17 mouse cellular contexts compared by ENCODE assay signal in the genomic region with DNA sequence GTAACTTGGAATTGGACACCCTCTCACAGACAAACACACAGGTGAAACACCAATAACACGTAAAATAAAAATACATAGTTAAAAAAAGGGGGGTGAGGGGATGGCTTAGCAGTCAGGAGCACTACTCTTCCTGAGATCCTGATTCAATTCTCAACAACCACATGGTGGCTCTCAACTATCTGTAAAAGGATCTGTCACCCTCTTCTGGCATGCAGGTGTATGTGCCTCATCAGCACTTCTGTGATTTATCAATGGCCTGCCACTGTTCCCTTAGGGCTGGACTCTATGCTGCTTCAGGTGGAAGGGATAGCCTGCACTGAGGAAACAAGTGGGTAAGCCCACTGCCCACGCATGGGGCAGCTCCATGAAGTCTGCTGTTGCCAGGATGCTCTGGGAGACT. TPM values are rescaled to one million over a fixed set of nuclear protein-coding genes. Genes with fewer than 3 reads are reported as not detected.
A peak's percentile ranks its signal among the peaks of the same experiment; 100 is the strongest.
DNase-seq lines count a peak whose midpoint lies in the region; ATAC-seq and TF ChIP-seq lines count a peak whose summit lies in the region.
"Had no signal": no experiment of that assay in that cellular context is flagged by ENCODE, and none has a peak within 500 bp of the region (broad histone marks: within the 10 kb centered on the region; RNA-seq: fewer than 3 reads in every experiment).

No protein-coding gene starts in this region.

- 93% methylated on average over 2 of the region's 2 CpGs for WGBS in heart, adult 2 months
- 94% methylated on average over 2 of the region's 2 CpGs for WGBS in heart, embryonic 11.5 days (ENCODE audit: insufficient replicate concordance)
- WGBS in thymus, adult 2 months, result 97% methylated on average over 2 of the region's 2 CpGs

- H3K79me2 ChIP-seq in heart, adult 2 months (replicated peaks; ENCODE audit: control insufficient read depth, insufficient read depth, low read length), result no peaks in the 10 kb centered on the region

- ATAC-seq in heart, embryonic 11.5 days (replicated peaks; ENCODE audit: insufficient number of reproducible peaks, low FRiP score, low TSS enrichment), result no peak
- no peak for ATAC-seq in granulocyte monocyte progenitor cell, adult 5-6 weeks (replicated peaks; ENCODE audit: poor library complexity, severe bottlenecking)
- ATAC-seq: intestine, embryonic 15.5 days; midbrain, embryonic 15.5 days; Patski had no signal

- no peak overlapping the region for H3K9ac ChIP-seq in heart, adult 2 months (ENCODE audit: low read depth, low read length)
- H3K9ac ChIP-seq in heart, embryonic 11.5 days (ENCODE audit: low read depth, low read length), result no peak overlapping the region
- H3K9ac ChIP-seq: intestine, embryonic 15.5 days; midbrain, embryonic 15.5 days; neural tube, embryonic 12.5 days had no signal

- H3K27me3 ChIP-seq in heart, adult 2 months (ENCODE audit: control insufficient read depth, insufficient read depth, low read length), result no peaks in the 10 kb centered on the region
- no peaks in the 10 kb centered on the region for H3K27me3 ChIP-seq in heart, embryonic 11.5 days (ENCODE audit: control insufficient read depth, insufficient read depth, low read length)
- no peaks in the 10 kb centered on the region for H3K27me3 ChIP-seq in thymus, adult 2 months (ENCODE audit: control insufficient read depth, insufficient read depth, low read length)
- no peaks in the 10 kb centered on the region for H3K27me3 ChIP-seq in splenic B cell, adult 2 months (ENCODE audit: control insufficient read depth, insufficient read depth, low read length, poor library complexity, severe bottlenecking)
- H3K27me3 ChIP-seq: intestine, embryonic 15.5 days; midbrain, embryonic 15.5 days; neural tube, embryonic 12.5 days; Patski had no signal

- TF ChIP-seq EP300 in heart, adult 2 months (IDR thresholded peaks at IDR 0.05; ENCODE audit: insufficient read depth, low read depth, low read length), result no peak

- H3K4me2 ChIP-seq in heart, embryonic 11.5 days, result no peak overlapping the region
- H3K4me2 ChIP-seq: intestine, embryonic 15.5 days; midbrain, embryonic 15.5 days; neural tube, embryonic 12.5 days had no signal

- TF ChIP-seq CTCF in heart, adult 2 months (IDR thresholded peaks at IDR 0.05), result peak; percentile 77
- no peak for TF ChIP-seq CTCF in thymus, adult 2 months (IDR thresholded peaks at IDR 0.05; ENCODE audit: borderline replicate concordance, control insufficient read depth, extremely low read depth, insufficient read depth, low read length, poor library complexity)

- no peak overlapping the region for H3K27ac ChIP-seq in heart, adult 2 months
- no peak overlapping the region for H3K27ac ChIP-seq in heart, embryonic 11.5 days (ENCODE audit: low read depth, low read length)
- no peak overlapping the region for H3K27ac ChIP-seq in thymus, adult 2 months (ENCODE audit: control insufficient read depth, insufficient read depth, low read length)
- H3K27ac ChIP-seq: intestine, embryonic 15.5 days; macrophage; midbrain, embryonic 15.5 days; neural tube, embryonic 12.5 days had no signal

- intact Hi-C loops in heart, adult 2 months (cut with DNase I), result no loop called here
- intact Hi-C loops in left cerebral cortex, postnatal 14 days (cut with DNase I), result no loop called here
- intact Hi-C loops in left cerebral cortex, postnatal 36 days (cut with DNase I), result no loop called here

- no peaks in the 10 kb centered on the region; the same call in 1 of the 2 replicates for H3K4me1 ChIP-seq in heart, adult 2 months (ENCODE audit: control insufficient read depth, insufficient read depth, low read length)
- peaks cover 3% of the 10 kb centered on the region; the same call in 1 of the 2 replicates for H3K4me1 ChIP-seq in heart, embryonic 11.5 days (ENCODE audit: control insufficient read depth, insufficient read depth, low read length)
- H3K4me1 ChIP-seq in thymus, adult 2 months (replicated peaks; ENCODE audit: control insufficient read depth, insufficient read depth, low read length), result 0 out of 2 replicates have a peak, but pooled peaks cover 2% of the 10 kb centered on the region
- H3K4me1 ChIP-seq: intestine, embryonic 15.5 days had no signal

- DNase-seq in heart, adult 2 months, result no peak
- DNase-seq in left cerebral cortex, postnatal 14 days (ENCODE audit: low spot score in 2 of 2), result peak; percentile 55
- no peak for DNase-seq in left cerebral cortex, postnatal 36 days (ENCODE audit: low spot score in 2 of 2)
- DNase-seq in thymus, adult 2 months, result peak; percentile 43
- DNase-seq in thymus, postnatal 0 days (ENCODE audit: low spot score), result no peak
- peak; percentile 31 for DNase-seq in splenic B cell, adult 2 months (ENCODE audit: low read depth, low spot score)
- DNase-seq: adrenal gland, adult 8-10 months; heart, postnatal 4 days; layer of hippocampus, postnatal 36 days; liver had no signal

- H3K9me3 ChIP-seq in heart, embryonic 11.5 days (replicated peaks; ENCODE audit: control insufficient read depth, low read length), result no peaks in the 10 kb centered on the region
- H3K9me3 ChIP-seq: intestine, embryonic 15.5 days; midbrain, embryonic 15.5 days; neural tube, embryonic 12.5 days had no signal

- no peak overlapping the region for H3K4me3 ChIP-seq in heart, adult 2 months
- H3K4me3 ChIP-seq in heart, embryonic 11.5 days (ENCODE audit: low read depth, low read length), result no peak overlapping the region
- H3K4me3 ChIP-seq in thymus, adult 2 months (ENCODE audit: control insufficient read depth, insufficient read depth, low read length), result no peak overlapping the region
- H3K4me3 ChIP-seq: intestine, embryonic 15.5 days; midbrain, embryonic 15.5 days; neural tube, embryonic 12.5 days had no signal

- no peaks in the 10 kb centered on the region for H3K36me3 ChIP-seq in heart, adult 2 months (ENCODE audit: control insufficient read depth, insufficient read depth, low read length)
- H3K36me3 ChIP-seq in heart, embryonic 11.5 days (ENCODE audit: control insufficient read depth, insufficient read depth, low read length), result peaks cover 27% of the 10 kb centered on the region
- H3K36me3 ChIP-seq in thymus, adult 2 months (ENCODE audit: control insufficient read depth, insufficient read depth, low read length), result peaks cover 49% of the 10 kb centered on the region
- H3K36me3 ChIP-seq in splenic B cell, adult 2 months (ENCODE audit: control insufficient read depth, insufficient read depth, low read length, poor library complexity, severe bottlenecking), result peaks cover 14% of the 10 kb centered on the region

- TF ChIP-seq POLR2A in heart, adult 2 months (IDR thresholded peaks at IDR 0.05; ENCODE audit: insufficient read depth, low read depth, low read length), result no peak
- TF ChIP-seq POLR2A in thymus, adult 2 months (IDR thresholded peaks at IDR 0.05; ENCODE audit: control insufficient read depth, extremely low read depth, insufficient read depth, low read length, poor library complexity), result no peak

RNA-seq across cellular contexts. Expression of gene Ddx41, which starts 4.5 kb away (rescaled TPM):
- total RNA-seq in heart, adult 2 months (2021), result 10 to 100 TPM; 13.0 to 13.9 TPM
- polyA plus RNA-seq in heart, adult 2 months (2012; rRNA removed), result 20.7 and 21.1 TPM in 2 replicates
- polyA plus RNA-seq in heart, embryonic 11.5 days (2014; fragmentation: Nextera tagmentation; extraction: Ambion mirVana), result 36.5 and 39.9 TPM in 2 replicates
- total RNA-seq in left cerebral cortex, postnatal 14 days (2021), result 10 to 100 TPM; 47.5 to 50.9 TPM
- 10 to 100 TPM; 53.1 to 63.9 TPM for total RNA-seq in left cerebral cortex, postnatal 36 days (2021)
- polyA plus RNA-seq in thymus, adult 2 months (2012; rRNA removed), result 97.8 and 100.0 TPM in 2 replicates
- 51.6 and 54.2 TPM in 2 replicates for polyA plus RNA-seq in thymus, postnatal 0 days (2015; fragmentation: Nextera tagmentation; extraction: Ambion mirVana)
- total RNA-seq in granulocyte monocyte progenitor cell, adult 5-6 weeks (2014; fragmentation: Nextera tagmentation), result 54.4 and 69.5 TPM in 2 replicates
- 73.7 and 81.8 TPM in 2 replicates for total RNA-seq in granulocyte monocyte progenitor cell, adult 5-6 weeks (2017)

RNA-seq across cellular contexts. Expression of gene Dok3, which starts 11.8 kb away (rescaled TPM):
- total RNA-seq in heart, adult 2 months (2021), result 1 to 10 TPM; 1.9 to 2.4 TPM
- 3.7 and 7.3 TPM in 2 replicates for polyA plus RNA-seq in heart, adult 2 months (2012; rRNA removed)
- 0.90 and 1.1 TPM in 2 replicates for polyA plus RNA-seq in heart, embryonic 11.5 days (2014; fragmentation: Nextera tagmentation; extraction: Ambion mirVana)
- 1 to 10 TPM; 6.2 to 7.9 TPM for total RNA-seq in left cerebral cortex, postnatal 14 days (2021)
- total RNA-seq in left cerebral cortex, postnatal 36 days (2021), result 10 to 100 TPM in 1 of 2 experiments, 1 to 10 TPM in 1; 5.5 to 14.0 TPM
- polyA plus RNA-seq in thymus, adult 2 months (2012; rRNA removed), result 18.2 and 21.9 TPM in 2 replicates
- 2.6 and 2.7 TPM in 2 replicates for polyA plus RNA-seq in thymus, postnatal 0 days (2015; fragmentation: Nextera tagmentation; extraction: Ambion mirVana)
- 26.2 and 59.4 TPM in 2 replicates for total RNA-seq in granulocyte monocyte progenitor cell, adult 5-6 weeks (2014; fragmentation: Nextera tagmentation)
- 32.7 and 40.6 TPM in 2 replicates for total RNA-seq in granulocyte monocyte progenitor cell, adult 5-6 weeks (2017)

RNA-seq across cellular contexts. Expression of gene Pdlim7, which starts 27.5 kb away (rescaled TPM):
- 10 to 100 TPM; 46.9 to 54.0 TPM for total RNA-seq in heart, adult 2 months (2021)
- polyA plus RNA-seq in heart, adult 2 months (2012; rRNA removed), result 86.3 and 98.2 TPM in 2 replicates
- polyA plus RNA-seq in heart, embryonic 11.5 days (2014; fragmentation: Nextera tagmentation; extraction: Ambion mirVana), result 439 and 451 TPM in 2 replicates
- total RNA-seq in left cerebral cortex, postnatal 14 days (2021), result 10 to 100 TPM; 66.0 to 79.4 TPM
- total RNA-seq in left cerebral cortex, postnatal 36 days (2021), result 100 to 1,000 TPM in 1 of 2 experiments, 10 to 100 TPM in 1; 82.1 to 101 TPM
- polyA plus RNA-seq in thymus, adult 2 months (2012; rRNA removed), result 25.6 and 29.5 TPM in 2 replicates
- 37.5 and 39.4 TPM in 2 replicates for polyA plus RNA-seq in thymus, postnatal 0 days (2015; fragmentation: Nextera tagmentation; extraction: Ambion mirVana)
- 10.2 and 23.3 TPM in 2 replicates for total RNA-seq in granulocyte monocyte progenitor cell, adult 5-6 weeks (2014; fragmentation: Nextera tagmentation)
- 4.1 and 5.7 TPM in 2 replicates for total RNA-seq in granulocyte monocyte progenitor cell, adult 5-6 weeks (2017)

RNA-seq across cellular contexts. Expression of gene Fam193b, which starts 30.0 kb away (rescaled TPM):
- 10 to 100 TPM; 11.2 to 13.0 TPM for total RNA-seq in heart, adult 2 months (2021)
- 43.9 and 46.1 TPM in 2 replicates for polyA plus RNA-seq in heart, adult 2 months (2012; rRNA removed)
- polyA plus RNA-seq in heart, embryonic 11.5 days (2014; fragmentation: Nextera tagmentation; extraction: Ambion mirVana), result 19.1 and 21.9 TPM in 2 replicates
- total RNA-seq in left cerebral cortex, postnatal 14 days (2021), result 10 to 100 TPM; 62.8 to 71.1 TPM
- total RNA-seq in left cerebral cortex, postnatal 36 days (2021), result 10 to 100 TPM; 61.1 to 99.5 TPM
- polyA plus RNA-seq in thymus, adult 2 months (2012; rRNA removed), result 381 and 409 TPM in 2 replicates
- 39.6 and 50.0 TPM in 2 replicates for polyA plus RNA-seq in thymus, postnatal 0 days (2015; fragmentation: Nextera tagmentation; extraction: Ambion mirVana)
- total RNA-seq in granulocyte monocyte progenitor cell, adult 5-6 weeks (2014; fragmentation: Nextera tagmentation), result 36.0 and 59.5 TPM in 2 replicates
- total RNA-seq in granulocyte monocyte progenitor cell, adult 5-6 weeks (2017), result 28.4 and 31.9 TPM in 2 replicates

RNA-seq across cellular contexts. Expression of gene Tmed9, which starts 32.6 kb away (rescaled TPM):
- 10 to 100 TPM; 85.5 to 95.7 TPM for total RNA-seq in heart, adult 2 months (2021)
- 64.5 and 91.4 TPM in 2 replicates for polyA plus RNA-seq in heart, adult 2 months (2012; rRNA removed)
- polyA plus RNA-seq in heart, embryonic 11.5 days (2014; fragmentation: Nextera tagmentation; extraction: Ambion mirVana), result 58.5 and 63.3 TPM in 2 replicates
- 100 to 1,000 TPM; 117 to 123 TPM for total RNA-seq in left cerebral cortex, postnatal 14 days (2021)
- 100 to 1,000 TPM; 133 to 138 TPM for total RNA-seq in left cerebral cortex, postnatal 36 days (2021)
- 73.4 and 76.8 TPM in 2 replicates for polyA plus RNA-seq in thymus, adult 2 months (2012; rRNA removed)
- 117 and 129 TPM in 2 replicates for polyA plus RNA-seq in thymus, postnatal 0 days (2015; fragmentation: Nextera tagmentation; extraction: Ambion mirVana)
- total RNA-seq in granulocyte monocyte progenitor cell, adult 5-6 weeks (2014; fragmentation: Nextera tagmentation), result 117 and 127 TPM in 2 replicates
- 229 and 241 TPM in 2 replicates for total RNA-seq in granulocyte monocyte progenitor cell, adult 5-6 weeks (2017)

Comparison
In these comparisons a context has a peak if more than half of its experiments do, and no peak if none do; other contexts are left out.
1. DNase-seq: peak in left cerebral cortex, postnatal 14 days (2 of 2), thymus, adult 2 months (single experiment) and splenic B cell, adult 2 months (single experiment); none in heart, adult 2 months (0 of 2), left cerebral cortex, postnatal 36 days (0 of 2) and thymus, postnatal 0 days (single experiment).